Mouse (Mus musculus) heart, embryonic 14.5 days (tissue): Measurements from ENCODE around the gene Fbln2. TPM values are rescaled to one million over a fixed set of nuclear protein-coding genes. Genes with fewer than 3 reads are reported as not detected.

ENCODE experiments used
- ATAC-seq: fragments of 200-750 bp; cut with Nextera tagmentation; 2 replicates; pipeline ENCODE4 v1.8.0; 2017; ENCODE audit warnings: low read depth, moderate TSS enrichment; ENCODE audit not compliant: insufficient number of reproducible peaks, insufficient read depth, low FRiP score
- H3K27ac ChIP-seq, 2 experiments: fragments of 200-500 bp in 1 of 2; fragments of 300-500 bp in 1 of 2; sonication (generic) in 1 of 2; replicated peaks in 1 of 2; 2 replicates each; pipeline ENCODE4 v1.5.1; 2012 to 2014; ENCODE audit warnings: low read depth in 2 of 2, low read length in 2 of 2, control low read depth in 1 of 2, mild to moderate bottlenecking in 1 of 2, mixed read lengths in 1 of 2; ENCODE audit not compliant: control insufficient read depth in 1 of 2, insufficient read depth in 1 of 2
- H3K27me3 ChIP-seq: fragments of 300-500 bp; sonication (generic); 2 replicates; pipeline ENCODE4 v1.6.1; 2014; ENCODE audit warnings: mild to moderate bottlenecking, low read length, control low read depth; ENCODE audit not compliant: control insufficient read depth, insufficient read depth
- H3K36me3 ChIP-seq: fragments of 300-500 bp; sonication (generic); 2 replicates; pipeline ENCODE4 v1.6.1; 2014; ENCODE audit warnings: mild to moderate bottlenecking, control low read depth, low read length, mixed read lengths; ENCODE audit not compliant: control insufficient read depth, insufficient read depth
- H3K4me1 ChIP-seq, 2 experiments: fragments of 200-500 bp in 1 of 2; fragments of 300-500 bp in 1 of 2; sonication (generic) in 1 of 2; 2 replicates each; pipeline ENCODE4 v1.6.1; 2012 to 2014; ENCODE audit warnings: low read length in 2 of 2, control low read depth in 1 of 2, mixed read lengths in 1 of 2; ENCODE audit not compliant: control insufficient read depth in 2 of 2, insufficient read depth in 2 of 2
- H3K4me2 ChIP-seq: fragments of 300-500 bp; sonication (generic); 2 replicates; pipeline ENCODE4 v1.6.1; 2014; ENCODE audit warnings: mild to moderate bottlenecking, low read length
- H3K4me3 ChIP-seq, 2 experiments: fragments of 200-500 bp in 1 of 2; fragments of 300-500 bp in 1 of 2; sonication (generic) in 1 of 2; 2 replicates each; pipeline ENCODE4 v1.5.1; 2012 to 2014; ENCODE audit warnings: low read length in 2 of 2, mild to moderate bottlenecking in 2 of 2, control low read depth in 1 of 2, low read depth in 1 of 2, moderate library complexity in 1 of 2; ENCODE audit not compliant: control insufficient read depth in 1 of 2, insufficient read depth in 1 of 2
- H3K9ac ChIP-seq: fragments of 300-500 bp; sonication (generic); 2 replicates; pipeline ENCODE4 v1.6.1; 2014; ENCODE audit warnings: mild to moderate bottlenecking, low read length
- H3K9me3 ChIP-seq: fragments of 300-500 bp; sonication (generic); 2 replicates; pipeline ENCODE4 v1.6.1; 2016; ENCODE audit warnings: low read length, control low read depth; ENCODE audit not compliant: control insufficient read depth
- WGBS: fragments of 180-500 bp; shearing (Covaris S2); extraction: QIAGEN DNeasy Blood & Tissue Kit; methylation state at CpG from one replicate; pipeline ENCODE4 v1.1.7; 2014; 5-methylcytosine and 5-hydroxymethylcytosine counted together
- polyA plus RNA-seq: library from polyadenylated mRNA; unstranded; fragments of >200 nt; fragmentation: Nextera tagmentation; extraction: Ambion mirVana; gene quantifications from 2 replicates; pipeline ENCODE4 v1.2.1, GENCODE M21; 2014

The Fbln2 gene
- polyA plus RNA-seq, 1 experiment from 2014 or later, result 144 TPM

DNA sequence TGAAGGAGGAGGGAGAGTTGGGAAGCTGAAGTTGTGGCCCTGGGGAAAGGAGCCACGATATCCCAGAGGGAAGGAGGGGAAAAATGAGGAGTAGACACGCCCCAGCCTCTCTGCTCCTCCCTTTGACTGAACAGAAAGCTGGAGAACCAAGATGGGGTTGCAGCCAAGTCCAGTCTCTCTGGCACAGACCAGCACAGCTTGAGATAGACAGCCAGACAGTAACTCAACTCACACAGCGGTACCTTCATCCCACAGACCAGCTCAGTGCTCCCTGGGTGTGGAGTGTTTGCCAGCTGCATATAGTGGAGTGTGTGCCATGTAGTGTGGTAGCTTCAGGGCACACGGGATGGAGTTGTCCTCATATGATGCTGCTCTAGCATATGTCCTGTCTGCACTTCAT, 16.7 kb downstream of the Fbln2 start:
- H3K4me1 ChIP-seq, result peaks cover 9 to 12% of the 10 kb centered on the region in 2 experiments; a peak in 2 of 4 replicates
- no peak overlapping the region for H3K4me2 ChIP-seq
- no peak for ATAC-seq
- 70% methylated on average over 4 of the region's 4 CpGs for WGBS
- H3K27me3 ChIP-seq, result peaks cover 25% of the 10 kb centered on the region; the same call in 1 of the 2 replicates
- no peaks in the 10 kb centered on the region for H3K9me3 ChIP-seq
- H3K27ac ChIP-seq, result no peak overlapping the region
- H3K9ac ChIP-seq, result no peak overlapping the region
- H3K36me3 ChIP-seq, result peaks cover 7% of the 10 kb centered on the region; the same call in 1 of the 2 replicates
- H3K4me3 ChIP-seq, result no peak overlapping the region

DNA sequence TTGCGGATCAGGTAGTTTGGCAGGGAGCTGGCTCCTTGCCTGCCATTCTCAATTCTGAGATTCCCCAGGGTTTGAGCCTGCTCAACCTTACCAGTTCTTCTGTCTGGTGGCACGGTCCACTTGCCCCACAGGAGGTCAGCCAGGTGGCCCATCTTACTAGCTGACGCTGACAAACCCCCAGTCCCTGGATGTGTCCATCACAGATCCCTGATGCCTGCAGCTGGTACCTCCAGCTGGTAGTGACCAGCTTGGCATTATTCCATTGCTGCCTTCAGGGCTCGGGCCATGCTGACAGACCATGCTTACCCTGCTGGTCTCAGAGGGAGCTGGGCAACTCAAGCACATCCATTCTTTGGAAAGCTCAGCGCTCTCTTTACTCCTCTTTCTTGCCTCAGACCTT, 18.7 kb downstream of the Fbln2 start:
- no peak overlapping the region for H3K9ac ChIP-seq
- ATAC-seq, result no peak
- no peak overlapping the region for H3K27ac ChIP-seq
- no peaks in the 10 kb centered on the region for H3K9me3 ChIP-seq
- H3K36me3 ChIP-seq, result peaks cover 11% of the 10 kb centered on the region; the same call in 1 of the 2 replicates
- H3K4me3 ChIP-seq, result no peak overlapping the region
- WGBS, result 76% methylated on average over 5 of the region's 5 CpGs
- H3K27me3 ChIP-seq, result peaks cover 32% of the 10 kb centered on the region; the same call in 1 of the 2 replicates
- no peak overlapping the region for H3K4me2 ChIP-seq
- H3K4me1 ChIP-seq, result peaks cover 1 to 4% of the 10 kb centered on the region in 2 experiments; a peak in 1 of 4 replicates

GRCm38 (mm10) chr6:91231523-91231922, 19.3 kb downstream of the Fbln2 start:
- no peaks in the 10 kb centered on the region for H3K9me3 ChIP-seq
- peaks cover 4 to 6% of the 10 kb centered on the region in 2 experiments; a peak in 1 of 4 replicates for H3K4me1 ChIP-seq
- no peak overlapping the region for H3K4me2 ChIP-seq
- H3K4me3 ChIP-seq, result no peak overlapping the region
- H3K36me3 ChIP-seq, result peaks cover 11% of the 10 kb centered on the region; the same call in 1 of the 2 replicates
- H3K27ac ChIP-seq, result no peak overlapping the region
- no peak for ATAC-seq
- 75% methylated on average over 4 of the region's 4 CpGs for WGBS
- no peak overlapping the region for H3K9ac ChIP-seq
- H3K27me3 ChIP-seq, result peaks cover 32% of the 10 kb centered on the region; the same call in 1 of the 2 replicates

- Histone ChIP-seq H3K9ac (no peak overlapping the region), H3K4me3 (no peak overlapping the region), H3K9me3 (no peaks in the 10 kb centered on the region), H3K27ac (no peak overlapping the region), H3K4me1 (peaks cover 4 to 6% of the 10 kb centered on the region in 2 experiments; a peak in 1 of 4 replicates), H3K36me3 (peaks cover 11% of the 10 kb centered on the region; the same call in 1 of the 2 replicates), H3K4me2 (no peak overlapping the region), H3K27me3 (peaks cover 37% of the 10 kb centered on the region; the same call in 1 of the 2 replicates)
- no peak for ATAC-seq
- WGBS, result 75% methylated on average over 12 of the region's 12 CpGs
Observed at GRCm38 (mm10) chr6:91233011-91233410, 20.8 kb downstream of the Fbln2 start.

DNA sequence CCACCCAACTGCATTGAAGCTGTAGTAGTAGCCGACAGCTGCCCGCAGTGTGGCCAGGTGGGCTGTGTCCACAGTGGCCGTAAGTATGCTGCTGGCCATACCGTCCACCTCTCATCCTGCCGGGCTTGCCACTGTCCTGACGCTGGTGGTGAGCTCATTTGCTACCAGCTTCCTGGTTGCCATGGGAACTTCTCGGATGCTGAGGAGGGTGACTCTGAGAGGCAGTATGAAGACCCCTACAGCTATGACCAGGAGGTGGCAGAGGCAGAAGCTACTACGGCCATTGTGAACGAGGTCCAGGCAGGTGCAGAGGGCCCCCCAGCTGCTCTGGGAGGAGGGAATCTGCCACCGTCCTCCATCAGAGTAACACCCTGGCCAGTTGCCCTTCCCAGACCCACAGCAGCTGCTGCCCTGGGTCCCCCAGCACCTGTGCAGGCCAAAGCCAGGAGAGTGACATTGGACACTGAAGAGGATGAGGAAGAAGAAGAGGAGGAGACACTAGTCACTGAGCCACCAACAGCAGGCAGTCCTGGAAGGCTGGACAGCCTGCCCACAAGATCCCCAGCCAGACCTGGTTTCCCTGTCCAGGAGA, 21.3 kb downstream of the Fbln2 start:
- Histone ChIP-seq H3K4me1 (peaks cover 4% of the 10 kb centered on the region in 2 experiments; a peak in 1 of 4 replicates), H3K4me3 (no peak overlapping the region), H3K9ac (no peak overlapping the region), H3K4me2 (no peak overlapping the region), H3K36me3 (peaks cover 13% of the 10 kb centered on the region; the same call in 1 of the 2 replicates), H3K27ac (no peak overlapping the region), H3K9me3 (no peaks in the 10 kb centered on the region), H3K27me3 (peaks cover 37% of the 10 kb centered on the region; the same call in 1 of the 2 replicates)
- WGBS, result 78% methylated on average over 10 of the region's 10 CpGs
- ATAC-seq, result no peak

DNA sequence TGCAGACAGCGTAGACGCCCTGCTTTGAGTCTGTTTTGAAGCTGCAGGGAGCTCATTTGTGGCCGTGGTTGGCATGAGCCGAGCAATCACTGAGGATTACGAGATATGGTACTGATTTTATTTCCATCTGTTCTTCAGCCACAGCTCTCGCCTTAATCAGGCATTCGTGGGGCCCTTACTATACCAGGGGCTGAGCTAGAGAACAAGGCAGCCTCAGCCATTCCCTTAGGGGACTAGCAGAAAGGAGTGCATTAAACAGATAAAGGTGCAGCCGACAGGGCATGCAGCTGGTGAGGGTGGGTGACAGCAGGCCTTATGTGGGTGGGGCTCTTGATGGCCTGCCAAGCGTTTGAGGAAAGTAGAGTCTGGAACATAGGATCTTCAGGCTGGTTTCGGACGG, 23.8 kb downstream of the Fbln2 start:
- Histone ChIP-seq H3K27ac (no peak overlapping the region), H3K36me3 (peaks cover 17% of the 10 kb centered on the region; the same call in 1 of the 2 replicates), H3K27me3 (peaks cover 31% of the 10 kb centered on the region; the same call in 1 of the 2 replicates), H3K4me2 (no peak overlapping the region), H3K4me1 (peaks cover 2 to 4% of the 10 kb centered on the region in 2 experiments; a peak in 1 of 4 replicates), H3K9me3 (no peaks in the 10 kb centered on the region), H3K4me3 (no peak overlapping the region), H3K9ac (no peak overlapping the region)
- ATAC-seq, result no peak
- WGBS, result 58% methylated on average over 11 of the region's 11 CpGs

DNA sequence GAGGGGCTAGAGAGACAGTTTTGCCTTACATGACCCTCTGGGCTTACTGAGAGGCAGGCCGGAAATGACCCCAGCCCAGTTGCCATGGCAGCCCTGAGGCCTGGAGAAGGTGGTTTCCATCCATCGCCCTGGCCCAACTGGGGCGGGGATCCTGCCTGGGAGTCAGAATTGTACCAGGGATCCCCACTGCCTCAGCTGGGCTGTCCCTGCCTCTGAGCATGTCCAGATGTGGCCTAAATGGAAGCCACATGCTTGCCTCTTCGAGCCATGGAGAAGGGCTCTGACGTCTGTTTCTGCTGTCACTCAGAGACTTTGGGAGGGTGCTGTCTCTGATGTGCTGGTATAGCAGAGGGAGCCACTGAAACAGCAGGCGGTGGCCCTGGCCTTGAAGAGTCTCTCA, 24.2 kb downstream of the Fbln2 start:
- H3K36me3 ChIP-seq, result peaks cover 17% of the 10 kb centered on the region; the same call in 1 of the 2 replicates
- no peak overlapping the region for H3K4me2 ChIP-seq
- no peaks in the 10 kb centered on the region for H3K9me3 ChIP-seq
- no peak overlapping the region for H3K9ac ChIP-seq
- no peak for ATAC-seq
- no peak overlapping the region for H3K4me3 ChIP-seq
- WGBS, result 58% methylated on average over 6 of the region's 6 CpGs
- H3K27me3 ChIP-seq, result peaks cover 31% of the 10 kb centered on the region; the same call in 1 of the 2 replicates
- H3K4me1 ChIP-seq, result peaks cover 2 to 4% of the 10 kb centered on the region in 2 experiments; a peak in 1 of 4 replicates
- no peak overlapping the region for H3K27ac ChIP-seq
